Mouse (Mus musculus) heart, embryonic 13.5 days (tissue): ENCODE measurements around the gene Ssx2ip. TPM values are rescaled to one million over a fixed set of nuclear protein-coding genes. Genes with fewer than 3 reads are reported as not detected.
A peak's percentile ranks its signal among the peaks of the same experiment; 100 is the strongest.

Experiments used
- ATAC-seq: fragments of 200-750 bp; cut with Nextera tagmentation; 2 replicates; pipeline ENCODE4 v1.8.0; 2017; ENCODE audit warnings: moderate TSS enrichment; ENCODE audit not compliant: insufficient number of reproducible peaks, low FRiP score, low TSS enrichment; ENCODE audit errors: extremely low read depth
- H3K27ac ChIP-seq: fragments of 300-500 bp; sonication (generic); replicated peaks from 2 replicates; pipeline ENCODE4 v1.5.1; 2015; ENCODE audit warnings: moderate library complexity, mild to moderate bottlenecking, inconsistent platforms
- H3K27me3 ChIP-seq: fragments of 300-500 bp; sonication (generic); replicated peaks from 2 replicates; pipeline ENCODE4 v1.6.1; 2015; ENCODE audit warnings: mild to moderate bottlenecking, inconsistent platforms
- H3K36me3 ChIP-seq: fragments of 300-500 bp; sonication (generic); 2 replicates; pipeline ENCODE4 v1.6.1; 2015; ENCODE audit warnings: mild to moderate bottlenecking, inconsistent platforms
- H3K4me1 ChIP-seq: fragments of 300-500 bp; sonication (generic); 2 replicates; pipeline ENCODE4 v1.6.1; 2015; ENCODE audit warnings: inconsistent platforms
- H3K4me2 ChIP-seq: fragments of 300-500 bp; sonication (generic); 2 replicates; pipeline ENCODE4 v1.6.1; 2015; ENCODE audit warnings: inconsistent platforms, mild to moderate bottlenecking, moderate library complexity
- H3K4me3 ChIP-seq: fragments of 300-500 bp; sonication (generic); 2 replicates; pipeline ENCODE4 v1.5.1; 2015; ENCODE audit warnings: moderate library complexity, mild to moderate bottlenecking, inconsistent platforms
- H3K9ac ChIP-seq: fragments of 300-500 bp; sonication (generic); 2 replicates; pipeline ENCODE4 v1.6.1; 2015; ENCODE audit warnings: inconsistent platforms, mild to moderate bottlenecking, moderate library complexity
- H3K9me3 ChIP-seq: fragments of 300-500 bp; sonication (generic); 2 replicates; pipeline ENCODE4 v1.6.1; 2016; ENCODE audit warnings: inconsistent platforms
- WGBS: fragments of 180-500 bp; shearing (Covaris S2); methylation state at CpG from one replicate; pipeline ENCODE4 v1.1.7; 2015; ENCODE audit warnings: mixed read lengths; 5-methylcytosine and 5-hydroxymethylcytosine counted together
- polyA plus RNA-seq: library from polyadenylated mRNA; unstranded; fragments of >200 nt; fragmentation: Nextera tagmentation; extraction: Ambion mirVana; gene quantifications from 2 replicates; pipeline ENCODE4 v1.2.1, GENCODE M21; 2015

The Ssx2ip gene
- polyA plus RNA-seq, 1 experiment from 2014 or later = 18.7 TPM

- no peak overlapping the region for H3K27ac ChIP-seq
- ATAC-seq = no peak
- H3K9me3 ChIP-seq = no peaks in the 10 kb centered on the region
- H3K4me1 ChIP-seq = no peaks in the 10 kb centered on the region
- H3K4me2 ChIP-seq = no peak overlapping the region
- no peak overlapping the region for H3K4me3 ChIP-seq
- no peak overlapping the region for H3K9ac ChIP-seq
- H3K27me3 ChIP-seq = no peaks in the 10 kb centered on the region
- WGBS = 92% methylated on average over 12 of the region's 12 CpGs
- H3K36me3 ChIP-seq = peaks cover 54% of the 10 kb centered on the region
Measured at GRCm38 (mm10) chr3:146440011-146440410, 35.6 kb downstream of the Ssx2ip start.

GRCm38 (mm10) chr3:146440422-146440821, 36.0 kb downstream of the Ssx2ip start:
- Histone ChIP-seq H3K9me3 (no peaks in the 10 kb centered on the region), H3K27me3 (no peaks in the 10 kb centered on the region), H3K27ac (no peak overlapping the region), H3K4me2 (no peak overlapping the region), H3K4me3 (no peak overlapping the region), H3K9ac (no peak overlapping the region), H3K36me3 (peaks cover 52% of the 10 kb centered on the region), H3K4me1 (no peaks in the 10 kb centered on the region)
- WGBS = 86% methylated on average over 7 of the region's 7 CpGs
- no peak for ATAC-seq

GRCm38 (mm10) chr3:146442484-146442883, 38.0 kb downstream of the Ssx2ip start:
- peaks cover 37% of the 10 kb centered on the region for H3K36me3 ChIP-seq
- ATAC-seq = no peak
- no peak overlapping the region for H3K9ac ChIP-seq
- no peak overlapping the region for H3K4me3 ChIP-seq
- no peaks in the 10 kb centered on the region for H3K4me1 ChIP-seq
- H3K4me2 ChIP-seq = no peak overlapping the region
- H3K9me3 ChIP-seq = no peaks in the 10 kb centered on the region
- H3K27me3 ChIP-seq = no peaks in the 10 kb centered on the region
- 82% methylated on average over 7 of the region's 7 CpGs for WGBS
- no peak overlapping the region for H3K27ac ChIP-seq

GRCm38 (mm10) chr3:146442936-146443335, 38.5 kb downstream of the Ssx2ip start:
- H3K4me2 ChIP-seq = no peak overlapping the region
- ATAC-seq = no peak
- H3K27ac ChIP-seq = no peak overlapping the region
- no peak overlapping the region for H3K4me3 ChIP-seq
- H3K9me3 ChIP-seq = no peaks in the 10 kb centered on the region
- H3K27me3 ChIP-seq = no peaks in the 10 kb centered on the region
- H3K36me3 ChIP-seq = peaks cover 32% of the 10 kb centered on the region
- no peak overlapping the region for H3K9ac ChIP-seq
- 86% methylated on average over 8 of the region's 8 CpGs for WGBS
- H3K4me1 ChIP-seq = no peaks in the 10 kb centered on the region

- Histone ChIP-seq H3K9ac (no peak overlapping the region), H3K27ac (no peak overlapping the region), H3K27me3 (no peaks in the 10 kb centered on the region), H3K9me3 (no peaks in the 10 kb centered on the region), H3K4me1 (no peaks in the 10 kb centered on the region), H3K36me3 (peaks cover 28% of the 10 kb centered on the region), H3K4me2 (no peak overlapping the region), H3K4me3 (no peak overlapping the region)
- 89% methylated on average over 7 of the region's 7 CpGs for WGBS
- ATAC-seq = no peak; the same call in 1 of the 2 replicates
Measured at GRCm38 (mm10) chr3:146443380-146443779, 38.9 kb downstream of the Ssx2ip start.

- peaks cover 8% of the 10 kb centered on the region for H3K4me1 ChIP-seq
- no peak overlapping the region for H3K4me3 ChIP-seq
- H3K27me3 ChIP-seq = no peaks in the 10 kb centered on the region
- H3K27ac ChIP-seq = no peak overlapping the region
- ATAC-seq = no peak
- peaks cover 22% of the 10 kb centered on the region for H3K36me3 ChIP-seq
- H3K9me3 ChIP-seq = no peaks in the 10 kb centered on the region
- H3K4me2 ChIP-seq = no peak overlapping the region
- 89% methylated on average over 7 of the region's 7 CpGs for WGBS
- no peak overlapping the region for H3K9ac ChIP-seq
Measured at GRCm38 (mm10) chr3:146444880-146445279, 40.4 kb downstream of the Ssx2ip start.

- 89% methylated on average over 5 of the region's 5 CpGs for WGBS
- peaks cover 19% of the 10 kb centered on the region for H3K4me1 ChIP-seq
- no peak for ATAC-seq
- no peaks in the 10 kb centered on the region for H3K9me3 ChIP-seq
- peaks cover 11% of the 10 kb centered on the region for H3K36me3 ChIP-seq
- no peaks in the 10 kb centered on the region for H3K27me3 ChIP-seq
- H3K27ac ChIP-seq = no peak overlapping the region
- no peak overlapping the region for H3K9ac ChIP-seq
- no peak overlapping the region for H3K4me2 ChIP-seq
- H3K4me3 ChIP-seq = no peak overlapping the region
Measured at GRCm38 (mm10) chr3:146447156-146447555, 42.7 kb downstream of the Ssx2ip start.

GRCm38 (mm10) chr3:146447598-146447997, 43.2 kb downstream of the Ssx2ip start:
- 88% methylated on average over 3 of the region's 3 CpGs for WGBS
- H3K4me1 ChIP-seq = peaks cover 19% of the 10 kb centered on the region
- ATAC-seq = no peak
- H3K4me2 ChIP-seq = no peak overlapping the region
- no peak overlapping the region for H3K27ac ChIP-seq
- no peaks in the 10 kb centered on the region for H3K9me3 ChIP-seq
- H3K9ac ChIP-seq = no peak overlapping the region
- no peaks in the 10 kb centered on the region for H3K27me3 ChIP-seq
- no peak overlapping the region for H3K4me3 ChIP-seq
- H3K36me3 ChIP-seq = peaks cover 8% of the 10 kb centered on the region

GRCm38 (mm10) chr3:146448372-146448771, 43.9 kb downstream of the Ssx2ip start:
- H3K27ac ChIP-seq = no peak overlapping the region
- no peak for ATAC-seq
- H3K27me3 ChIP-seq = no peaks in the 10 kb centered on the region

GRCm38 (mm10) chr3:146448969-146449368, 44.5 kb downstream of the Ssx2ip start:
- H3K27me3 ChIP-seq = no peaks in the 10 kb centered on the region
- H3K9ac ChIP-seq = no peak overlapping the region
- peaks cover 6% of the 10 kb centered on the region for H3K36me3 ChIP-seq
- H3K27ac ChIP-seq = no peak overlapping the region
- H3K4me1 ChIP-seq = peaks cover 19% of the 10 kb centered on the region
- no peaks in the 10 kb centered on the region for H3K9me3 ChIP-seq
- no peak for ATAC-seq
- H3K4me3 ChIP-seq = no peak overlapping the region
- no peak overlapping the region for H3K4me2 ChIP-seq
- 56% methylated on average over 6 of the region's 6 CpGs for WGBS

More at GRCm38 (mm10) chr3:146448372-146448771, 43.9 kb downstream of the Ssx2ip start:
- Histone ChIP-seq H3K4me2 (no peak overlapping the region), H3K9me3 (no peaks in the 10 kb centered on the region), H3K36me3 (peaks cover 7% of the 10 kb centered on the region), H3K4me3 (no peak overlapping the region), H3K4me1 (peaks cover 19% of the 10 kb centered on the region), H3K9ac (no peak overlapping the region)
- 31% methylated on average over 10 of the region's 10 CpGs for WGBS

- Histone ChIP-seq H3K4me1 (peaks cover 19% of the 10 kb centered on the region), H3K27me3 (no peaks in the 10 kb centered on the region), H3K4me3 (peak within 1 kb of the TSS; percentile 70), H3K4me2 (peak within 1 kb of the TSS; percentile 85), H3K9me3 (no peaks in the 10 kb centered on the region), H3K27ac (peak within 1 kb of the TSS; percentile 86), H3K36me3 (peaks cover 4% of the 10 kb centered on the region; the same call in 1 of the 2 replicates), H3K9ac (peak within 1 kb of the TSS; percentile 90)
- 49% methylated on average over 9 of the region's 9 CpGs for WGBS
- ATAC-seq = no peak
Measured at GRCm38 (mm10) chr3:146449745-146450250, 45.4 kb downstream of the Ssx2ip start, which contains the start of gene Ctbs. Gene Ctbs (plus strand): TSS chr3:146449795.

- Histone ChIP-seq H3K27ac (peak overlapping the region; percentile 86), H3K9ac (peak overlapping the region; percentile 90), H3K4me3 (peak overlapping the region; percentile 70), H3K36me3 (peaks cover 10% of the 10 kb centered on the region), H3K9me3 (no peaks in the 10 kb centered on the region), H3K27me3 (no peaks in the 10 kb centered on the region), H3K4me2 (peak overlapping the region; percentile 85), H3K4me1 (peaks cover 19% of the 10 kb centered on the region)
- 2% methylated on average over 29 of the region's 29 CpGs for WGBS
- ATAC-seq = peak; percentile 99
Measured at GRCm38 (mm10) chr3:146450371-146450841, 46.0 kb downstream of the Ssx2ip start.
